ENCODE assay signal across 18 mouse cellular contexts in genomic region chr1:82200636-82201035, GRCm38 (mm10). TPM values are rescaled to one million over a fixed set of nuclear protein-coding genes. Genes with fewer than 3 reads are reported as not detected.
DNase-seq lines count a peak whose midpoint lies in the region; ATAC-seq lines count a peak whose summit lies in the region.
"Had no signal": no experiment of that assay in that cellular context is flagged by ENCODE, and none has a peak within 500 bp of the region (broad histone marks: within the 10 kb centered on the region; RNA-seq: fewer than 3 reads in every experiment).

No protein-coding gene starts in this region.

- no peak overlapping the region for H3K4me3 ChIP-seq in embryonic facial prominence, embryonic 12.5 days
- H3K4me3 ChIP-seq in embryonic facial prominence, embryonic 10.5 days = no peak overlapping the region
- no peak overlapping the region for H3K4me3 ChIP-seq in forebrain, embryonic 14.5 days (ENCODE audit: low read depth, low read length)
- H3K4me3 ChIP-seq: erythroblast, embryonic 14.5 days; hindbrain, embryonic 12.5 days had no signal

- intact Hi-C loops in heart, postnatal 14 days (cut with DNase I) = no loop called here

- H3K4me2 ChIP-seq in embryonic facial prominence, embryonic 12.5 days (replicated peaks) = no peak overlapping the region
- no peak overlapping the region for H3K4me2 ChIP-seq in forebrain, embryonic 14.5 days (ENCODE audit: low read length)
- H3K4me2 ChIP-seq: hindbrain, embryonic 12.5 days; midbrain, embryonic 11.5 days had no signal

- H3K9ac ChIP-seq in embryonic facial prominence, embryonic 12.5 days = no peak overlapping the region
- H3K9ac ChIP-seq in forebrain, embryonic 14.5 days (ENCODE audit: low read length) = no peak overlapping the region
- H3K9ac ChIP-seq: hindbrain, embryonic 12.5 days; liver, postnatal 0 days had no signal

- H3K36me3 ChIP-seq in embryonic facial prominence, embryonic 12.5 days = no peaks in the 10 kb centered on the region
- no peaks in the 10 kb centered on the region for H3K36me3 ChIP-seq in embryonic facial prominence, embryonic 10.5 days (replicated peaks)
- no peaks in the 10 kb centered on the region for H3K36me3 ChIP-seq in forebrain, embryonic 14.5 days (ENCODE audit: control insufficient read depth, insufficient read depth, low read length)
- H3K36me3 ChIP-seq: hindbrain, embryonic 12.5 days had no signal

- 63% methylated on average over 7 of the region's 7 CpGs for WGBS in embryonic facial prominence, embryonic 12.5 days
- 68% methylated on average over 7 of the region's 7 CpGs for WGBS in embryonic facial prominence, embryonic 10.5 days
- WGBS in forebrain, embryonic 14.5 days = 86% methylated on average over 7 of the region's 7 CpGs

- H3K9me3 ChIP-seq in embryonic facial prominence, embryonic 12.5 days = no peaks in the 10 kb centered on the region
- H3K9me3 ChIP-seq in embryonic facial prominence, embryonic 10.5 days = no peaks in the 10 kb centered on the region
- H3K9me3 ChIP-seq in forebrain, embryonic 14.5 days (replicated peaks; ENCODE audit: control insufficient read depth, low read length) = no peaks in the 10 kb centered on the region
- H3K9me3 ChIP-seq: hindbrain, embryonic 12.5 days had no signal

- no peaks in the 10 kb centered on the region for H3K27me3 ChIP-seq in embryonic facial prominence, embryonic 12.5 days
- H3K27me3 ChIP-seq in embryonic facial prominence, embryonic 10.5 days (replicated peaks; ENCODE audit: low read depth, poor library complexity, severe bottlenecking) = no peaks in the 10 kb centered on the region
- no peaks in the 10 kb centered on the region for H3K27me3 ChIP-seq in forebrain, embryonic 14.5 days (replicated peaks; ENCODE audit: control insufficient read depth, insufficient read depth, low read length)
- H3K27me3 ChIP-seq: hindbrain, embryonic 12.5 days had no signal

- peak overlapping the region; percentile 41; the same call in 1 of the 2 replicates for H3K27ac ChIP-seq in embryonic facial prominence, embryonic 12.5 days
- H3K27ac ChIP-seq in embryonic facial prominence, embryonic 10.5 days (replicated peaks) = no peak overlapping the region
- H3K27ac ChIP-seq in forebrain, embryonic 14.5 days (ENCODE audit: low read depth, low read length) = no peak overlapping the region
- H3K27ac ChIP-seq: hindbrain, embryonic 12.5 days had no signal

- no peak for DNase-seq in embryonic facial prominence, embryonic 10.5 days (ENCODE audit: low spot score)
- DNase-seq in ovary, postnatal 36 days (ENCODE audit: low spot score) = peak; percentile 24
- no peak for DNase-seq in ovary, postnatal 14 days (ENCODE audit: low spot score)
- DNase-seq in heart, postnatal 14 days = peak; percentile 37 to 55
- DNase-seq in forebrain, embryonic 14.5 days (ENCODE audit: low spot score) = no peak
- DNase-seq: adrenal gland, adult 8-10 months; cerebellum, postnatal 14 days; liver, postnatal 0 days; retina, postnatal 1 day had no signal

- peaks cover 9% of the 10 kb centered on the region; the same call in 1 of the 2 replicates for H3K4me1 ChIP-seq in embryonic facial prominence, embryonic 12.5 days
- peaks cover 4% of the 10 kb centered on the region; the same call in 1 of the 2 replicates for H3K4me1 ChIP-seq in embryonic facial prominence, embryonic 10.5 days
- no peaks in the 10 kb centered on the region for H3K4me1 ChIP-seq in forebrain, embryonic 14.5 days (ENCODE audit: control insufficient read depth, insufficient read depth, low read length)
- H3K4me1 ChIP-seq: hindbrain, embryonic 12.5 days had no signal

- ATAC-seq in embryonic facial prominence, embryonic 12.5 days (ENCODE audit: insufficient number of reproducible peaks, insufficient read depth, low FRiP score, low TSS enrichment) = no peak
- ATAC-seq in monocyte, adult 5-6 weeks (replicated peaks; ENCODE audit: insufficient number of reproducible peaks, low FRiP score, low TSS enrichment, poor library complexity, severe bottlenecking) = no peak
- ATAC-seq in forebrain, embryonic 14.5 days = no peak
- no peak for ATAC-seq in granulocyte monocyte progenitor cell, adult 5-6 weeks (replicated peaks; ENCODE audit: poor library complexity, severe bottlenecking)
- ATAC-seq: intestine, postnatal 0 days; liver, postnatal 0 days had no signal

RNA-seq across cellular contexts. Expression of gene Gm9747, which starts 32.3 kb away (rescaled TPM):
- polyA plus RNA-seq in embryonic facial prominence, embryonic 12.5 days (2016; fragmentation: Nextera tagmentation; extraction: Ambion mirVana) = 29.5 and 34.3 TPM in 2 replicates
- polyA plus RNA-seq in embryonic facial prominence, embryonic 10.5 days (2016; fragmentation: Nextera tagmentation; extraction: Ambion mirVana) = 18.7 and 24.9 TPM in 2 replicates
- total RNA-seq in heart, postnatal 14 days (2021) = not detected
- not detected in 3 replicates for total RNA-seq in monocyte, adult 5-6 weeks (2017)
- polyA plus RNA-seq in forebrain, embryonic 14.5 days (2014; fragmentation: Nextera tagmentation; extraction: Ambion mirVana) = 27.9 and 28.5 TPM in 2 replicates
- total RNA-seq in granulocyte monocyte progenitor cell, adult 5-6 weeks (2014; fragmentation: Nextera tagmentation) = not detected in 2 replicates
- total RNA-seq in granulocyte monocyte progenitor cell, adult 5-6 weeks (2017) = not detected in 2 replicates
- total RNA-seq: adrenal gland, adult 8-10 months; layer of hippocampus, postnatal 10 days had no signal
- polyA plus RNA-seq: erythroblast, embryonic 14.5 days; spleen, adult 2 months had no signal

Comparison
In these comparisons a context has a peak if more than half of its experiments do, and no peak if none do; other contexts are left out.
1. DNase-seq: peak in ovary, postnatal 36 days (single experiment) and heart, postnatal 14 days (2 of 2); none in embryonic facial prominence, embryonic 10.5 days (single experiment), ovary, postnatal 14 days (single experiment) and forebrain, embryonic 14.5 days (single experiment).